Comparison of ENCODE assay signal across 8 mouse cellular contexts in the genomic region with DNA sequence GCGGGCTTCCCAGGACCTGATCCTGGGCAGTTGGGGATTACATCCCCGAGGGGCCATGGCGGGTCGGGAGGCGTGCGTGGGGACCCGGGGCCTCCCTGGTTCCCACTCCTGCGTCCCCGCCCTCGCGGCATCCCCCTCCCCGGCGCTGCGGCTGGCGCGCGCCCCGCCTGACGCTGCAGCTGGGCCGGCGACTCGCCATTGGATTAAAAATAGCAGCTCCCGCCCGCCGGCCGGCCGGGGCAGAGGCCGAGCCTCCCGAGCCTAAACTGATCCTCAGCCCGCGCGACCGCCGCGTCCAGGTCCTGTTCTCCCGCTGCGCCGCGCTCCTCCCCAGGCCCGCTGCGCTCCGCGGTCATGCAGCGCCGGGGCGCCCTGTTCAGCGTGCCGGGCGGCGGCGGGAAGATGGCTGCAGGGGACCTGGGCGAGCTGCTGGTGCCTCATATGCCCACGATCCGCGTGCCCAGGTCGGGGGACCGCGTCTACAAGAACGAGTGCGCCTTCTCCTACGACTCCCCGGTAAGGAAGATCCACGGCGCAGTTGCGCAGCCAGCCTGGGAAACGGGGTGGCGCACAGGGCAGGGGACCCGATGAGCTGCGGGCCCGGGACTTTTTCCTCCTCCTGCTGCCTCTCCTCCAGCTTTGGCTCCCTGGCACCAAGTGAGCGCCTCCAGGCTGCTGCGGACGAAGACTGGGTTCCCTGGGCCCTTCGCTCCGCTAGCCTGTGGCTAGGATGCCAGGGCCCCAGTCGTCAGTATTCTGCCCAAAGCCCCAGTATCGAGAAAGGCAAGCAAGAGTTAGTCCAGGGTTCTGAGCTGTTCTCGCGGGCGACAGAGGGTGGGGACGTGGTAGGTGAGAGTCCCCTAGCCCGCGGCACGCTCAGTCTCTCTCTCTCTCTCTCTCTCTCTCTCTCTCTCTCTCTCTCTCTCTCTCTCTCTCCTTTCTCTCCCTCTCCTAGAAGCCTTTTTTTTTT. TPM values are rescaled to one million over a fixed set of nuclear protein-coding genes. Genes with fewer than 3 reads are reported as not detected.
A peak's percentile ranks its signal among the peaks of the same experiment; 100 is the strongest.
DNase-seq lines count a peak whose midpoint lies in the region; ATAC-seq lines count a peak whose summit lies in the region.

A gene (plus strand): TSS at position 190 of the 970 bp plus-strand sequence.

- H3K36me3 ChIP-seq in intestine, embryonic 14.5 days (ENCODE audit: control insufficient read depth, insufficient read depth, low read length) = no peaks in the 10 kb centered on the region

- no peaks in the 10 kb centered on the region for H3K9me3 ChIP-seq in intestine, embryonic 14.5 days (ENCODE audit: control insufficient read depth, low read length)

- intact Hi-C loops in left cerebral cortex, postnatal 14 days (cut with DNase I) = loop anchor here (5.0 kb wide), 1 partner anchor 80 kb away; a partner anchor contains a TSS

- under 1% methylated on average over 84 of the region's 84 CpGs for WGBS in intestine, embryonic 14.5 days

- peak within 1 kb of the TSS; percentile 79 for H3K27ac ChIP-seq in intestine, embryonic 14.5 days (ENCODE audit: low read depth)

- H3K4me1 ChIP-seq in intestine, embryonic 14.5 days (replicated peaks; ENCODE audit: control insufficient read depth, insufficient read depth, low read length) = peaks cover 14% of the 10 kb centered on the region

- peak within 1 kb of the TSS; percentile 69 for H3K4me3 ChIP-seq in intestine, embryonic 14.5 days (ENCODE audit: low read depth, low read length)

- DNase-seq in adrenal gland, adult 2 months = peak; percentile 88
- peak; percentile 82 for DNase-seq in embryo, embryonic 10 days (ENCODE audit: low spot score)
- DNase-seq in gastrocnemius, postnatal 10 days = peak; percentile 80
- peak; percentile 89 for DNase-seq in intestine, embryonic 14.5 days (ENCODE audit: low spot score)
- DNase-seq in left cerebral cortex, postnatal 14 days (ENCODE audit: low spot score in 2 of 2) = peak; percentile 55 to 63
- DNase-seq in mesoderm, embryonic 11.5 days (ENCODE audit: low read depth, low spot score) = peak; percentile 78
- peak; percentile 73 for DNase-seq in right cerebral cortex, postnatal 4 days
- DNase-seq in thymus, adult 18-20 months = no peak

- peak; percentile 87 for ATAC-seq in intestine, embryonic 14.5 days (replicated peaks; ENCODE audit: low FRiP score, low TSS enrichment, low read depth)

- no peaks in the 10 kb centered on the region for H3K27me3 ChIP-seq in intestine, embryonic 14.5 days (replicated peaks; ENCODE audit: control insufficient read depth, insufficient read depth, low read length)

- peak within 1 kb of the TSS; percentile 70 for H3K9ac ChIP-seq in intestine, embryonic 14.5 days (ENCODE audit: low read length)

- H3K4me2 ChIP-seq in intestine, embryonic 14.5 days (ENCODE audit: low read length) = peak within 1 kb of the TSS; percentile 64

RNA-seq across cellular contexts. Expression of the gene that starts here (rescaled TPM):
- 1 to 10 TPM; 3.3 to 3.9 TPM for total RNA-seq in adrenal gland, adult 2 months (2021)
- 0.51 and 1.1 TPM in 2 replicates for polyA plus RNA-seq in adrenal gland, adult 2 months (2012; rRNA removed)
- 100 to 1,000 TPM; 125 to 134 TPM for total RNA-seq in gastrocnemius, postnatal 10 days (2021)
- polyA plus RNA-seq in intestine, embryonic 14.5 days (2014; fragmentation: Nextera tagmentation; extraction: Ambion mirVana) = 4.2 and 4.6 TPM in 2 replicates
- total RNA-seq in left cerebral cortex, postnatal 14 days (2021) = 10 to 100 TPM; 29.2 to 33.7 TPM

Comparison
In these comparisons a context has a peak if more than half of its experiments do, and no peak if none do; other contexts are left out.
1. RNA of the gene that starts here (total RNA-seq): 125 to 134 TPM in gastrocnemius, postnatal 10 days and 29.2 to 33.7 TPM in left cerebral cortex, postnatal 14 days; 3.3 to 3.9 TPM in adrenal gland, adult 2 months; every median in the first group is over 4 times any median in the second.
2. DNase-seq: peak in adrenal gland, adult 2 months (single experiment), embryo, embryonic 10 days (single experiment), gastrocnemius, postnatal 10 days (single experiment), intestine, embryonic 14.5 days (single experiment), left cerebral cortex, postnatal 14 days (2 of 2), mesoderm, embryonic 11.5 days (single experiment) and right cerebral cortex, postnatal 4 days (single experiment); none in thymus, adult 18-20 months (0 of 2).